Mouse (Mus musculus) small intestine, adult 2 months (tissue): ENCODE data around the gene Mfsd4b2. TPM values are rescaled to one million over a fixed set of nuclear protein-coding genes. Genes with fewer than 3 reads are reported as not detected.
A peak's percentile ranks its signal among the peaks of the same experiment; 100 is the strongest.
"Not testable (repeated sequence)": the region's sequence is repeated elsewhere in the genome, so short reads cannot be mapped to it uniquely, and the experiment has no call there.

Experiments used
- H3K27ac ChIP-seq: fragments of 200-500 bp; 2 replicates; pipeline ENCODE4 v1.5.1; 2012; ENCODE audit warnings: low read depth, low read length, control low read depth, inconsistent platforms; ENCODE audit not compliant: insufficient read depth
- H3K27me3 ChIP-seq: fragments of 200-500 bp; 2 replicates; pipeline ENCODE4 v1.6.1; 2012; ENCODE audit warnings: mild to moderate bottlenecking, moderate library complexity, low read length, inconsistent platforms; ENCODE audit not compliant: control insufficient read depth, insufficient read depth
- H3K36me3 ChIP-seq: fragments of 200-500 bp; 2 replicates; pipeline ENCODE4 v1.6.1; 2012; ENCODE audit warnings: mild to moderate bottlenecking, low read length, control low read depth, inconsistent platforms; ENCODE audit not compliant: control insufficient read depth, insufficient read depth
- H3K4me1 ChIP-seq: fragments of 200-500 bp; 2 replicates; pipeline ENCODE4 v1.6.1; 2012; ENCODE audit warnings: low read length, inconsistent platforms, mixed read lengths; ENCODE audit not compliant: control insufficient read depth, insufficient read depth, insufficient read length
- H3K4me3 ChIP-seq: fragments of 200-500 bp; 2 replicates; pipeline ENCODE4 v1.5.1; 2012; ENCODE audit warnings: low read depth, mild to moderate bottlenecking, control low read depth, inconsistent platforms, low read length, moderate library complexity
- CTCF ChIP-seq: fragments of 200-500 bp; IDR thresholded peaks from 2 replicates; pipeline ENCODE4 v1.5.1; 2012; ENCODE audit warnings: low read depth, mild to moderate bottlenecking, control low read depth, inconsistent platforms, low read length, moderate library complexity, mixed read lengths; ENCODE audit not compliant: insufficient replicate concordance, insufficient read length; ENCODE audit errors: extremely low read depth
- POLR2A ChIP-seq: fragments of 200-500 bp; IDR thresholded peaks from 2 replicates; pipeline ENCODE4 v1.6.1; 2012; ENCODE audit warnings: low read depth, mild to moderate bottlenecking, control low read depth, inconsistent platforms, low read length, moderate library complexity
- WGBS: fragments of 180-500 bp; shearing (Covaris S2); methylation state at CpG from one replicate; pipeline ENCODE4 v1.1.7; 2018; 5-methylcytosine and 5-hydroxymethylcytosine counted together
- polyA plus RNA-seq: library from polyadenylated mRNA; depleted of rRNA; stranded (reverse); fragments of >200 nt; gene quantifications from 2 replicates; pipeline ENCODE4 v1.2.3, GENCODE M21; 2012

Mfsd4b2 gene
- polyA plus RNA-seq, 1 experiment, result 21.7 TPM

DNA sequence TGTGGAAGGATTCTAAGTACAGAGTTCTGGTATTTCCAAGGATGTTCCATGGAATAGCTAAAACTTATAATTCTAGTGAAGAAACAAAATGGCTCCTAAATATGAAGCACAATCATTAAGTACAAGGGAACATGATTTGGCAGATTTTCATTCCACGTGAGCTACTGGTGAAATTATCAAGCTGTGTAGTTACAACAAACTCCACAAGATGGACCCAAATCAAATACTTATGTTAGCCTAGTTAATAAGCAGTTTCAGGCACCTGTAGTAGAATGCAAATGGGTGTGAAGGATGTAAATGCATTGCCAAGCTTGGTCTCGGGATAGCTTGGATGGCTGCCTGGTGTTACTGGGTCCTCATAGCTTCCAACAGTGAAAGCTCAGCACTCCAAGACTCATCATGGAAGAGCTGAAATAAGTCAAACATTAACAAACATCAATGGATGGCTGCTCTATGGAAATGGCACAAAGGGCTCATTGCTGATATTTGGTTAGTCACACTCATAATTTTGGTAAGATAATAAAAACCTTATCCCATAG is 29.7 kb upstream of the Mfsd4b2 start:
- 30% methylated on average over 2 of the region's 2 CpGs for WGBS
- TF ChIP-seq POLR2A (no peak), CTCF (no peak)
- Histone ChIP-seq H3K27me3 (no peaks in the 10 kb centered on the region), H3K4me1 (peaks cover 2% of the 10 kb centered on the region; the same call in 1 of the 2 replicates), H3K36me3 (no peaks in the 10 kb centered on the region; the same call in 1 of the 2 replicates), H3K27ac (no peak overlapping the region), H3K4me3 (no peak overlapping the region)

DNA sequence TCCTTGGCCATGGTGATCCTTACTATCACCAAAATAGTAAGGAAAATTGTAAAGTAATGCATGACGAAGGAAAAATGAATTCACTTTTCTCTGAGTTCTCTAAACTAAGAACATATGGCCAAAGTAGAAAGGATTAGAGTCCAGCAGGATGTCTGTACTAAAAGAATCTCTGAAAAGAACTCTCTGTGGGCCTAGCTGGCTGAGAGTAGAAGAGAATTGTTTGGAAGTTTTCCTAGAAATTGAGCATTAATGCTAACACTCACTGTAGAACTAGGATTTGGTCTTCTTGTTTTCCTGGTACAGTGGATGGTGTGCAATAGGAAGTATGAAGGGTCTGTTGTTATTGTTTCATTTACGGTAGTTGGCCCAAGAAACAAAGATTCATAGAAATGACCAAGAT is 28.4 kb upstream of the Mfsd4b2 start:
- no peak overlapping the region for H3K27ac ChIP-seq
- no peak overlapping the region for H3K4me3 ChIP-seq
- H3K36me3 ChIP-seq, result peaks cover 3% of the 10 kb centered on the region
- TF ChIP-seq POLR2A, result no peak
- no peak for TF ChIP-seq CTCF
- 89% methylated on average over 2 of the region's 2 CpGs for WGBS
- H3K27me3 ChIP-seq, result no peaks in the 10 kb centered on the region
- peaks cover 2% of the 10 kb centered on the region; the same call in 1 of the 2 replicates for H3K4me1 ChIP-seq

DNA sequence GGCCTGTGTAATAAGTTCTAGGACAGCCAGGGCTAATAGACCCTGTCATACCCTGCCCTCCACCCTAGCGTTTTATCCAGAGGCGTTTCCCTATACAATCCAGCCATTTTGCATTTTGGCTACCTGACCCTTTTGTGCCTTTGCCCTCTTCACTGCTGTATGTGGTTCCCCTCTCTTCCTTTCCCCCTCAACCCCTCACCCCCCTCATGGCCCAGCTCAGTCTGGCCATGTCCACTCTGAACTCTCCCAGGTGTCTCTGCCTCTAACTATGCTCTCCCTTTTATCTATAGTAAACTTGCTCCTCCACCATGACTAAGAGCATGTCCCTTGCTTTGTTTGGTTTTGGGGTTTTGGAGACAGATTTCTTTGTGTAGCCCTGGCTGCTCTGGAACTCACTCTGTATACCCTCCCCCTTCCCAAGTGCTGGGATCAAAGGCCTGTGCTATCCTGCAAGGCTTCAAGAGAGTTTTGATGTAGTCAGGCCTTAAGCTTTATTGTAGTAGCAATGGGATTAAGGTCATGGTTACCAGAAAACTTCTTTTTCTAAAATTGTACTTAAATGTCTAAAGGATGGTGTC is 22.7 kb upstream of the Mfsd4b2 start:
- 87% methylated on average over 2 of the region's 2 CpGs for WGBS
- TF ChIP-seq CTCF (no peak), POLR2A (no peak)
- Histone ChIP-seq H3K27me3 (no peaks in the 10 kb centered on the region), H3K4me3 (no peak overlapping the region), H3K36me3 (peaks cover 12% of the 10 kb centered on the region), H3K4me1 (no peaks in the 10 kb centered on the region), H3K27ac (no peak overlapping the region)

DNA sequence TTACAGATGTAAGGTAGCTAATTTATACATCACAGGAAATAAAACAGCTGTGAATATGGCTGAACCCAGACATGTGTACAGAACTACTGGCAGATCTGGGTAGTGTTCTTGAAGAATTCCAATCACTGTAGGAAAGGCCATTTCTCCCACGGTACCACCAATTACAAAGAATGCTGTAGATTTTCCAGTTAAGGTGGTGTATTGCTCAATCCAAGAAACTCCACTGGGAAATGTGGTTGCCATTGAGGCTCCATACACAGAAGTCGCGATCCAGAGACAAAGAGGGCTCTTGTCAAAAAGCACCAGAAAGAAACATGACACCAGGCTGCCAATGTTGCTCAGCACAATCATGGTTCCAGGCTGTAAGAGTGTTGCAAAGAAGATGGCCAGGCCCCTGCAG is 20.5 kb upstream of the Mfsd4b2 start:
- H3K36me3 ChIP-seq, result peaks cover 12% of the 10 kb centered on the region
- not testable (repeated sequence) for H3K4me1 ChIP-seq, H3K4me3 ChIP-seq, H3K27me3 ChIP-seq, H3K27ac ChIP-seq
- WGBS, result 93% methylated on average over 3 of the region's 3 CpGs

DNA sequence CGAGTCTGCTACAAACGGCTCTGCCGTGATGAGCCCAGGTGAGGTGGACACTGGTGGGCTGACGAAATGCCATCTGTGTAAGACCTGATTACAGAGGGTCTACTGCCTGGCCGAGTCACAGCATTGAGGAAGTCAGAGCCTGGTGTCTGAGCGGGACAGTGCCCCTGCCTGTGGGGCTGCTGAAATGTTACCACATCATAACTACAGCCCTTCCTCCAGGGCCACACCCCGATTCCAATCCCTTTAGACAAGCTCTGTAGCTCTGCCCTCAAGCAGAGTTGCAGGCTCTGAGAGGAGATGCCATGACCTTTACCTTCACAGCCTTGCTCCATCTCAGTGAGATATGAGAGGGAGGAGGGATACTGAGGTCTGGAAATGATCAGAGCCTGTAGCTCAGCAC is 9.8 kb upstream of the Mfsd4b2 start:
- Histone ChIP-seq H3K4me1 (no peaks in the 10 kb centered on the region; the same call in 1 of the 2 replicates), H3K36me3 (no peaks in the 10 kb centered on the region), H3K27ac (no peak overlapping the region), H3K4me3 (no peak overlapping the region), H3K27me3 (no peaks in the 10 kb centered on the region)
- WGBS, result 70% methylated on average over 7 of the region's 7 CpGs
- no peak for TF ChIP-seq CTCF
- no peak for TF ChIP-seq POLR2A

DNA sequence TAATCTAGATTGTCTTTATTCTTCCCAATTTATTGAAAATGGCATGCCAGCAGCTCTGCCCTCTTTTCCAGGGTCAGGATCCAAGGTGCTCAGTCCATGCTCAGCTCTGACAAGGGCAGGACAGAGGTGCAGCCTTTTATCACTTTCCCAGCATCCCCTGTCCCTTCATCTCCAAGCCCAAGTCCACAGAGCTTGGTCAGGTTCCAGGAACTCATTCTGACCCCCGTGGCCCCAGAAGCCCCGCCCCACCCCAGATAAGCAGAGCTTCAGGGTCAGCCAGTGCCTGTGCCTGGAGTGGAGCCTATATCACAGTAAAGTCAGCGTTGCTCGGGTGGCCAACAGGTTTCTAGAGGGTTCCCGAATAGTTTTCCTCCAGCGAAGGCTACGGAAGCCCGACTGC is 2.2 kb downstream of the Mfsd4b2 start:
- Histone ChIP-seq H3K27ac (peak overlapping the region; percentile 96), H3K4me3 (peak overlapping the region; percentile 18; the same call in 1 of the 2 replicates)
- H3K36me3 ChIP-seq, H3K27me3 ChIP-seq, H3K4me1 ChIP-seq: not testable (repeated sequence)
- 26% methylated on average over 8 of the region's 8 CpGs for WGBS

DNA sequence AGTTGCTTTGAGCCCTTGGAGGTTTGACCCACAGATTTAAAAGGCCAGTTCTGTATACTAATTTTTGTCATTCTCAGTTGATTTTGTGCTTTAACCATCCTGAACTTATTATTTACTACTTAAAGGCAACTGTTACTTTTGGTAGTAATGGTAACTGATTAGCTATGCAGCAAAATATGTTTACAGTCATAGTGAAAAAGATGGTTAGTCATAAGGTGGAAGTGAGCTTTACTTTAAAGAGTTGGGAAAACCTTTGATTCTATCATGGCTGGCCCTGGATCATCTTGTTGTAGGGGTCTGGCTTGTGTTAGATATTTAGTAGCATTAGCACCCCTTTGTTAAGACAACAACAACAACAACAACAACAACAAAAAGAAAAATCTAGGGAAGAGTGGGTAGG is 14.1 kb downstream of the Mfsd4b2 start:
- Histone ChIP-seq H3K27me3 (no peaks in the 10 kb centered on the region), H3K27ac (no peak overlapping the region), H3K36me3 (no peaks in the 10 kb centered on the region), H3K4me3 (no peak overlapping the region), H3K4me1 (peaks cover 7% of the 10 kb centered on the region; the same call in 1 of the 2 replicates)
- TF ChIP-seq CTCF, result no peak
- TF ChIP-seq POLR2A, result no peak
